In the genomic region with DNA sequence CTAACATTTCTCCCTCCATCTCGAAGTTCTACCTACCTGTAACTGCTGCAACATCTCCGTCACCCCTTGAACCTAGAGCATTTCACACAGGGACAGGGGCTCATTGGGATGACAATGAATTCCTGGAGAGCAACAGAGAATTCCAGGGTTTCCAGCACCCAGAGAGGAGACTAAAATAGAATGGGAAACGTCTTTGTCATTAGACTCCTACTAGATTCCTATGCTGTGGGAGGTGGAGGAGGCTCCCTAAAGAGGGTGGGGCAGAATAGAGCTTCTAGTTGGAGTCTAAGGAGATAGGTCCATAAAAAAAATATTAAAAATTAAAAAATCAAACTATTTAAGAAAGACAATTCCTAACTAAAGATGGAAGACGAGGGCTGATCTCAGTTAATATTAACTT, we compare ENCODE assay signal across 8 mouse cellular contexts. TPM values are rescaled to one million over a fixed set of nuclear protein-coding genes. Genes with fewer than 3 reads are reported as not detected.
DNase-seq lines count a peak whose midpoint lies in the region; ATAC-seq and TF ChIP-seq lines count a peak whose summit lies in the region.
"Had no signal": no experiment of that assay in that cellular context is flagged by ENCODE, and none has a peak within 500 bp of the region (broad histone marks: within the 10 kb centered on the region; RNA-seq: fewer than 3 reads in every experiment).

No protein-coding gene starts in this region.

- no peaks in the 10 kb centered on the region for H3K36me3 ChIP-seq in kidney, postnatal 0 days (ENCODE audit: insufficient read depth, low read length)
- no peaks in the 10 kb centered on the region for H3K36me3 ChIP-seq in embryonic facial prominence, embryonic 13.5 days
- no peaks in the 10 kb centered on the region for H3K36me3 ChIP-seq in hindbrain, embryonic 14.5 days (replicated peaks; ENCODE audit: control insufficient read depth, insufficient read depth)
- H3K36me3 ChIP-seq in neural tube, embryonic 12.5 days = no peaks in the 10 kb centered on the region

- no peak for ATAC-seq in kidney, postnatal 0 days (replicated peaks; ENCODE audit: low FRiP score, low read depth)
- ATAC-seq in embryonic facial prominence, embryonic 13.5 days (ENCODE audit: insufficient number of reproducible peaks, insufficient read depth, low FRiP score, low TSS enrichment, low read depth) = no peak
- no peak for ATAC-seq in hindbrain, embryonic 14.5 days (ENCODE audit: low FRiP score)
- 0 out of 2 replicates have a peak, but pooled peaks have one; percentile 7 for ATAC-seq in neural tube, embryonic 12.5 days (ENCODE audit: low FRiP score, low read depth)
- ATAC-seq in erythroblast, adult 5-6 weeks (replicated peaks; ENCODE audit: low FRiP score, poor library complexity, severe bottlenecking) = no peak

- intact Hi-C loops in left cerebral cortex, postnatal 10 days (cut with DNase I) = loop anchor here (10.0 kb wide), 1 partner anchor 132 kb away; no protein-coding TSS in a partner anchor

- no peaks in the 10 kb centered on the region for H3K9me3 ChIP-seq in kidney, postnatal 0 days (replicated peaks; ENCODE audit: low read length)
- H3K9me3 ChIP-seq in embryonic facial prominence, embryonic 13.5 days = no peaks in the 10 kb centered on the region
- no peaks in the 10 kb centered on the region for H3K9me3 ChIP-seq in hindbrain, embryonic 14.5 days (ENCODE audit: control insufficient read depth, low read length)
- no peaks in the 10 kb centered on the region for H3K9me3 ChIP-seq in neural tube, embryonic 12.5 days

- TF ChIP-seq CTCF in kidney, postnatal 0 days (IDR thresholded peaks at IDR 0.05; ENCODE audit: low read depth) = no peak

- DNase-seq in kidney, postnatal 0 days (ENCODE audit: low spot score) = no peak
- no peak for DNase-seq in kidney, postnatal 36 days
- DNase-seq in hindbrain, embryonic 14.5 days (ENCODE audit: low spot score) = no peak
- no peak for DNase-seq in left cerebral cortex, postnatal 10 days (ENCODE audit: extremely low spot score in 1 of 2, low spot score in 2 of 2)

- no peak overlapping the region for H3K9ac ChIP-seq in kidney, postnatal 0 days (ENCODE audit: low read depth, low read length)
- H3K9ac ChIP-seq in embryonic facial prominence, embryonic 13.5 days = peak overlapping the region; percentile 75
- peak overlapping the region; percentile 86 for H3K9ac ChIP-seq in hindbrain, embryonic 14.5 days
- no peak overlapping the region for H3K9ac ChIP-seq in neural tube, embryonic 12.5 days

- peak overlapping the region; percentile 84 for H3K4me2 ChIP-seq in kidney, postnatal 0 days (ENCODE audit: low read length)
- H3K4me2 ChIP-seq in embryonic facial prominence, embryonic 13.5 days = peak overlapping the region; percentile 93
- peak overlapping the region; percentile 78 for H3K4me2 ChIP-seq in hindbrain, embryonic 14.5 days (replicated peaks)
- H3K4me2 ChIP-seq in neural tube, embryonic 12.5 days (replicated peaks) = peak overlapping the region; percentile 75

- no peak overlapping the region for H3K27ac ChIP-seq in kidney, postnatal 0 days
- H3K27ac ChIP-seq in embryonic facial prominence, embryonic 13.5 days = no peak overlapping the region
- H3K27ac ChIP-seq in hindbrain, embryonic 14.5 days = peak overlapping the region; percentile 96
- no peak overlapping the region for H3K27ac ChIP-seq in neural tube, embryonic 12.5 days
- H3K27ac ChIP-seq: macrophage had no signal

- H3K4me3 ChIP-seq in kidney, postnatal 0 days (replicated peaks; ENCODE audit: low read depth, low read length) = no peak overlapping the region
- peak overlapping the region; percentile 61 for H3K4me3 ChIP-seq in embryonic facial prominence, embryonic 13.5 days
- H3K4me3 ChIP-seq in hindbrain, embryonic 14.5 days (replicated peaks; ENCODE audit: low read length) = peak overlapping the region; percentile 76
- H3K4me3 ChIP-seq in neural tube, embryonic 12.5 days = peak overlapping the region; percentile 46

- 37% methylated on average over 4 of the region's 4 CpGs for WGBS in kidney, postnatal 0 days
- WGBS in embryonic facial prominence, embryonic 13.5 days = 36% methylated on average over 4 of the region's 4 CpGs
- 30% methylated on average over 4 of the region's 4 CpGs for WGBS in hindbrain, embryonic 14.5 days
- WGBS in neural tube, embryonic 12.5 days = 51% methylated on average over 4 of the region's 4 CpGs

- H3K4me1 ChIP-seq in kidney, postnatal 0 days (replicated peaks; ENCODE audit: insufficient read depth, low read length) = no peaks in the 10 kb centered on the region; the same call in 1 of the 2 replicates
- peaks cover 10% of the 10 kb centered on the region; the same call in 1 of the 2 replicates for H3K4me1 ChIP-seq in embryonic facial prominence, embryonic 13.5 days
- peaks cover 15% of the 10 kb centered on the region for H3K4me1 ChIP-seq in hindbrain, embryonic 14.5 days (replicated peaks; ENCODE audit: control insufficient read depth, insufficient read depth, low read length)
- 0 out of 2 replicates have a peak, but pooled peaks cover 3% of the 10 kb centered on the region for H3K4me1 ChIP-seq in neural tube, embryonic 12.5 days

- no peaks in the 10 kb centered on the region for H3K27me3 ChIP-seq in kidney, postnatal 0 days (ENCODE audit: insufficient read depth, low read length)
- H3K27me3 ChIP-seq in embryonic facial prominence, embryonic 13.5 days = peaks cover 16% of the 10 kb centered on the region
- H3K27me3 ChIP-seq in hindbrain, embryonic 14.5 days (ENCODE audit: control insufficient read depth, insufficient read depth, low read length) = no peaks in the 10 kb centered on the region
- H3K27me3 ChIP-seq in neural tube, embryonic 12.5 days (replicated peaks) = no peaks in the 10 kb centered on the region

RNA-seq across cellular contexts. Expression of a gene that starts 0.5 kb away (rescaled TPM):
- polyA plus RNA-seq in kidney, postnatal 0 days (2015; fragmentation: Nextera tagmentation; extraction: Ambion mirVana) = 0.37 and 0.41 TPM in 2 replicates
- 3.3 and 3.8 TPM in 2 replicates for polyA plus RNA-seq in embryonic facial prominence, embryonic 13.5 days (2015; fragmentation: Nextera tagmentation; extraction: Ambion mirVana)
- 36.6 and 39.5 TPM in 2 replicates for polyA plus RNA-seq in hindbrain, embryonic 14.5 days (2014; fragmentation: Nextera tagmentation; extraction: Ambion mirVana)
- 11.1 and 11.9 TPM in 2 replicates for polyA plus RNA-seq in neural tube, embryonic 12.5 days (2016; fragmentation: Nextera tagmentation; extraction: Ambion mirVana)
- total RNA-seq in left cerebral cortex, postnatal 10 days (2021) = 10 to 100 TPM; 25.4 to 25.6 TPM
- not detected in 2 replicates for total RNA-seq in erythroblast, adult 5-6 weeks (2015; ENCODE audit: low replicate concordance)
- total RNA-seq in erythroblast, adult 5-6 weeks (2017; ENCODE audit: low replicate concordance) = not detected in 2 replicates
- polyA plus RNA-seq: macrophage had no signal

Comparison
In these comparisons a context has a peak if more than half of its experiments do, and no peak if none do; other contexts are left out.
1. H3K9ac ChIP-seq: peak in embryonic facial prominence, embryonic 13.5 days (single experiment) and hindbrain, embryonic 14.5 days (single experiment); none in kidney, postnatal 0 days (single experiment) and neural tube, embryonic 12.5 days (single experiment).
2. Peak in every context shown above with its lines, with median percentiles within 50 percentile points of each other: H3K4me2 ChIP-seq.